Mouse (Mus musculus): ENCODE data around the gene Ano6.

The Ano6 gene

DNA sequence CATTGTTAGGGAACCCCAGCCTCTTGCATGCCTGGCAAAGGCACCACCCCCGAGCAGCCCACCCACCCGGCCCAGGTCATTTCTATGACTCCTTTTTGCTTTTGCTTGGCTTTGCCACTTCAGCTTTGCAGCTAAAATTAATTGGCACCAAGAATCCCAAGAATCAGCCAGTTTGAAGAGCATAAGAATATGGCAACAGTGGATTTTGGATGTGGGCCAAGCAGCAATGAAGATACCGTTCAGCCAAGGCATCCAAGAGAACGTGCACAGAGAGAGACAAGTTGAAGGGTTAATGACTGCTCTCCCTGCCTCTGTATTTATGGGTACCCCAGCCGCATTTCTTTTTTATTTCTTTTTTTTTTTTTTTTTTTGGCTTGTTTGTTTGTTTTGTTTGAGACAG is 5.4 kb downstream of the Ano6 start:
- no peak for DNase-seq (ENCODE audit: extremely low read depth, low read depth)

DNA sequence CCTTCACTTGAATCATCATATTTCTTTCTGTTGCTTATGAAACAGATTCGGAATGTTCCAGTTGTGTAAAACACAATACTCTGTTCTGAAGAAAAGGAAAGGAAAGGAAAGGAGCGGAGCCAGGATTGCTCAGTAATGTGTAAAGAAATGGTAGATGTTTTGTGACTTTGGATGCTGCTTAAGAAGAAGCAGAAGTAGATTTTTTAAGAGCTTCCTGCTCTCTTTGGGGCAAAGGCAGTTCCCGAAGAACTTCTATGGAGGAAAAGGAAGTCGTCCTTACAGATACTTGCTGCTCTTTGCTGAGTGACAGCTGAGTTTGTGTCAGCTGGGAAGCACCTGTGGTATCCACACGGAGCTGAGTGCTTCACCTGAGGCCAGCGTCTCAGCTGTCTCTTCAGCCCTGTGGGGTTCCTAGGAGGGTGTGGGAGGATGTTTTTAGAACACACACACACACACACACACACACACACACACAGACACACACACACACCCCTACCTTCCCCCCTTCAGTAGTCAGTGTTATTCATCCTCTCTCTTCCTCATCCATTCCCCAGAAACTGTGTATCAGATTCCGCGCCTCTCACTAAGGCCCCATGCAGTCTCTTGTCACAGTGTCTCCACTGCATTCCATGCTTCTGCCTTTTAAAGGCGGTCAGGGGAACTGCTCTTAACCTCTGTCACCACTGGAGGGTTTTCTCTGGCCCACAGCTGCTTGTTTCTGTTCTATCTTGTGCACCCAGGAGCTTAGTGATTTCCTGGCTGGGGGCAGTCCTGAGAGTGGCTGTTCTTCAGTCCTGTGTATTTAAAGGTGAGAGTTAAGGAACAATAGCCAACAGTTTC is 6.7 kb downstream of the Ano6 start:
- peak; percentile 74 for DNase-seq (ENCODE audit: extremely low read depth, low read depth)

DNA sequence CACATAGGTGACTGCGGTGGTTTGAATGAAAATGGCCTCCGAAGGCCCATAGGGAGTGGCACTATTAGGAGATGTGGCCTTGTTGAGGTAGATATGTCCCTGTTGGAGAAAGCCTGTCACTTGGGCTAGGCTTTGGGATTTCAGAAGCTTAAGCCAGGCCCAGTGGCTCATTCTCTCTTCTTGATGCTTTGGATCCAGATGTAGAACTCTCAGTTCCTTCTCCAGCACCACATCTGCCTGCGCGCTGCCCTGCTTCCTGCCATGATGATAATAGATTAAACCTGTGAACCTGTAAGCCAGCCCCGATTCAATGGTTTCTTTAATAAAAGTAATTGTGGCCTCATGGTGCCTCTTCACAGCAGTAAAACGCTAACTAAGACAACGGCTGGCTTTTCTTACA is 7.6 kb downstream of the Ano6 start:
- DNase-seq (ENCODE audit: extremely low read depth, low read depth) = no peak

DNA sequence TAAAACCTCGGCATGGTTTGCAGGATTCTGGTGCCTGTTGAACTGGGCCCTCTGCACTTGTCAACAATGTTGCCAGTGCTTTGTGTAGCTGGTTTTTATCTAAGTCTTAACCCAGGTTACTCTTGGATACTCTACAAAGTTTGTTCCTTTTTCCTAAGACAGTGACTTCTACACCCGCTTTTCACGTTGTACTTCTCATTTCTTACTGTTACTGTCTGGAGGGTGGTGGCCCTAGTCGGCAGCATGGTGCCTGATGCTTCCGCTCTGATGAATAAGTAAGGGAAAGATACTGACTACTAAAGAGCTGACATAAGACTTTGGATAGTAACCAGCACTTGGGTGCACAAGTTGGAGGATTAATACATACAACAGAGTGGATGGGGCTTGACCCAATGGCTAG is 9.0 kb downstream of the Ano6 start:
- peak; percentile 94 for DNase-seq (ENCODE audit: extremely low read depth, low read depth)

DNA sequence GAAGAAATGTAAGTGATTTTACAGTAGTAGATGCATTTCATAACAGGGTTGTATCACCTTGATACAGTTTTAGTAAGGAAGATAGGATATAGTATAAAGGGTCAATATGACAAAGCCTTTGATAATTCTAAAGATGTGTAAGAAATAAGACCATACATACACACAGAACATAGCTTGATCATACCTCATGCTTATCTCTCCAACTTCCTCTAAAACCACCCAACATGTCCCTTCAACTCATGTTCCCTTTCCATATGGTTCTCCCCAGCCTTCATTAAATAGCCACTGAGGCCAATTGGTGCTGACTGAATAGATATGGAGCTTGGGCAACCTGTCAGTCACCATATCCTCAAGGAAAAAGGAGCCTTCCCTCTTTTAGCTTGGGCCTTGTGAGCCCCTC is 9.4 kb downstream of the Ano6 start:
- peak; percentile 64 for DNase-seq (ENCODE audit: extremely low read depth, low read depth)

DNA sequence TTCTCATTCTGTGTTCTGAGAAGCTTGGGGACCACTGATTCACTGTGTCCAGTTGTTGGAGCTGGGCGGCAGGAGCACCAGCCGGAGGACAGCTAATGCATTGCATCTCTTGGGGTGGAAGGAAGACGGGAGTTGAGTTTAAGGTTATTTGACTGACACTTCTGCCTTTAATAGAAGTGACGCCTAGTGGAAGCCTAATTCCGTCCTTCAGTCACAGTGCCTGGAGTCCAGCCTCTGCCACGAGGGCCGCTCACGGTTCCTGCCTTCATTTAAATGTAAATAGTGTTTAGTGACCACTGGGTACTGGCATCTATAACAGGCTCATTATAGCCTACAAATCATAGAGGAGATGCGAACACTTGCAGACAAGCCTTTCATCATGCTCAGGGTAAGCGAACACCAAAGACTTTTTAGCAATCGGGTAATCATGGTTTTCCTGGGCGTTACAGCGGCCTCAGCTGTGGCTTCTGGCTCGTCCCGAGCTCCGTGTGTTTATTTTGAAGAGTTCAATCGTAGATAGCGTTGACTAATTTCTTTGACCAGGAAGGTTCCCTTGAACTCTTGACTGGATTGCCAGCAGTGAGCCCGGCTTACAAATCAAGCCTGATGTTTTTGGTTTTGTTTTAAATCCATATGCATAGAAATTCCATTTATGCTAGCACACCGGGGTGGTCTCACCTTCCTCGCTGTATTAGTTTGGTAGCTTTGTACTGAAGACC is 10.8 kb downstream of the Ano6 start:
- DNase-seq (ENCODE audit: extremely low read depth, low read depth) = no peak

DNA sequence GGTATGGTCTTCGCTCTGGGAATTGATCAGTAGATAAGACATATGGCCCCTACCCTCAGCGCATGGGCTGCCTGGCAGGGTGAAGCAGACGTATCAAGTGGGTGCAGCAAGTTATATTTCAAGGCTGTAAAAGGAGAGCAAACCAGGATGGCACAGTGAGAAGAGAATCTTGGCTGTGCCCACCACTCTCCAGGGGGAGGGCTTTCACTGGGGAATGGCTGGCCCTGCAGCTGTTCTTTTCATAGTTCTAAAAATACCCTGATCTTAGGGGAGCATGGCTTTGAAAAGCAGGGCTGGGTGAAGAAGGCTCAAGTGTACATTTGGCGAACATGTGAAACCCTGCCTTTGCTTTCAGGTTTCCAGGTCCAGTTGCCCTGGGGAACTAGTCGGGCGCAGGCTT is 11.5 kb downstream of the Ano6 start:
- DNase-seq (ENCODE audit: extremely low read depth, low read depth) = no peak

DNA sequence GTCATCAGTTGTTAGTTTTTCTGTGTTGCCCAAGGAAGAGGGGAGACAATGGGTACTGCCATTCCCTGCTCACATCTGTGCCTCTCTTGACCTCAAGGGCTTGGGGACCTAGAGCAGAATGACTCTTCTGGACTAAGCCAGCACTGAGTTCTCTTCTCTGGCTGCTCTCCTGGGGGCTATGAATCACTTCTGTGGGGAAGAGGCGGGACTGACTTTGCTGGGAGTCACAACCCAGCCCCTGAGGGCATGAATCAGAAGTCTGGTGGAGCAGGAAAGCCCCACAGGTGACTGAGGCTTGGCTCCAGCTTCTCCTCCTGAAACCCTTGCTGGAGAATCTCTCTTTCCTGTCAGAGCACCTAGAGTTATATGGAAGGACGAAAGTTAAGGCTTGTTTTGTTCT is 12.1 kb downstream of the Ano6 start:
- DNase-seq (ENCODE audit: extremely low read depth, low read depth) = no peak

DNA sequence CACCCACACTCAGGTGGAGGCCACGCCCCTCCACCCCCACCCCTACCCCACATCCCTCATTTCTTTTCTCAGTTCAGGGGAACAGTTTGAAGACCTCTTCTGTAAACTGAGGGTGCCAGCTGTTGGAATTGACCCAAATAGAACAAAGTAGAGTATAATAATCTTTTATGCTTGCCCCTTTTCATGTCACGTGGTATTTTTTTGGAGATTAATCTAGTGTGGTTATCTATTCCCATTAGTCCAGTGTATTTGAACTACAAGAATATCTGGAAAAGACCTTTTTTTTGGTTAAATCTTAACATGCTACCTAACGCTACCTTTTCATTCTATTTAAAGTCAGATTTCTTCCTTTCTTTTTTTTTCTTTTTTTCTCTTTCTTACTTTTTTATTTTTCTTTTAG is 12.8 kb downstream of the Ano6 start:
- DNase-seq (ENCODE audit: extremely low read depth, low read depth) = no peak

DNA sequence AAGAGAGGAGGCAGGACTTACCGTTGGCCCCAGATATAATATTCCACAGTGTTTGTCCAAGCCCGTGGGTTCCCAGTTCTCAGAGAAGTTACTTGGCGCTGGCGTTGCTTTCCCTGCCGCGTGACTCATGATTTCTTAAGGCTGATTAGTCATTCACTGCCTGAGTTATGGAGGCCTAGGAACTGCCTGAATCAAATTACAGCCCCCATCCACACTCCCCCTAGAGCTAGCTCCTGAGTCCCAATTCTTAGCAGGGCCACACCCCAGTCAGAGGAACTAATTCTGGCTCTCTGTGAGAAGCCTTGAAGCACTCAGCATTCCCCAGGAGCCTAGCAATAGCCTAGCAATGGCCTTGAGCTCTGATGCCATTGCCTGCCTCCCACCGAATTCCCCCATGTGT is 13.6 kb downstream of the Ano6 start:
- DNase-seq (ENCODE audit: extremely low read depth, low read depth) = no peak

DNA sequence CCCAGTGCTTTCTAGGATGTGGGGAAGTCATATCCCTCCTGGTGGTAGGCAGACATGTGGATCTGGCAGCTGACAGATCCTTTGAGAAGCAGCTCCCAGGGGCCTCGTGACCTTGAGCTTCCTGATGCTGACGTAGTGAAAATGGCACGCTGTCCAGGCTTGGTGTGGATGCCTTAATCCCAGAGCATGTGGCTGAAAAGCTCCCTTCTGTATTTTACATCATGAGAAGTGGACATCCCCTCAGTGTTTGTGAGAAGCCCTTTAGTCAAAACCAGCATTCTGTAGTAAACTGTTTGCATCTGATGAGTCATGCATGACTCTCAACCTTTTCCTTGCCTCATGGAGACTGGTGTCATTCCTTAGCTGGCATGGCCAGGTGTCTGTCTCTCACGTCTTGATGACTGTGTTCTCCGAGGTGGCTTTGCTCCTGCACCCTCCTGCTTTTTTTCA is 14.4 kb downstream of the Ano6 start:
- DNase-seq (ENCODE audit: extremely low read depth, low read depth) = no peak

DNA sequence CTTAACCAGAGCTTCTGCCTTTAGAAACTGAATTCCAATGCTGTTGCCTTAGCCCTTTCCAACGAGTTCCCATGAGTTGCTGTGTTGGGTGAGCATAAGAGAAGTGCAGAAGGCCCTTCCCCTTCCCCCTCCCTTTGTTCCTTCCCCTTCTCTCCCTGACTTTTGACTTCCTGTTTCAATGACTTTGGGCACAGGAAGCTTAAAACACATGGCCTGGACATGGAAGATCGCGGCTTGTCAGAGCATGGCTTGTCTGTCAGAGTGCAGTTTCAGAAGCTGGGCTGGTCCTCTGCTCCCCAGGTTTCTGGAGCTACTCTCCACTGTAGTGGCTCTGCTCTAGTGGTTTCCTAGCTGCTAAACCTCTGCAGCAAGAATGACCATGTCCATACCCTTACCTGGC is 17.3 kb downstream of the Ano6 start:
- DNase-seq (ENCODE audit: extremely low read depth, low read depth) = peak; percentile 59

DNA sequence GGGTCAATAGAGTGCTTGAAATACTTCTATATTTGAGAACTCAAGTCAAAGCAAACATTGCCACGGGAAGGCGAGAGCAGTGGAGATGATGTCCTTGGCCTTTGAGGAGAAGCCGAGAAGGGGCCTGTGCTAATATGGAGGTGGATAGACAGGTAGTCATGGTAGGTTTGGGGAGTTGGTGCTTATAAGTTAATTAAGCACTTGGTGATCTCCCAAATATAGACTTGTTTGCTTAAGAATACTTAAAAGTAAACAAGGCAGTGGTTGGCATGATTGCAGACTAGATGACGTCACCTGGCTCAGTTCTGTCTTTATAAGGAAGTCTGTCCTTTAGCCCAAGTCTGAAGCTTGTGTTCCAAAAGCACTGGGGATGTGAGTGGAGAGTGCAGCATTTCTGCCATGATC is 19.7 kb downstream of the Ano6 start:
- no peak for DNase-seq (ENCODE audit: extremely low read depth, low read depth)

DNA sequence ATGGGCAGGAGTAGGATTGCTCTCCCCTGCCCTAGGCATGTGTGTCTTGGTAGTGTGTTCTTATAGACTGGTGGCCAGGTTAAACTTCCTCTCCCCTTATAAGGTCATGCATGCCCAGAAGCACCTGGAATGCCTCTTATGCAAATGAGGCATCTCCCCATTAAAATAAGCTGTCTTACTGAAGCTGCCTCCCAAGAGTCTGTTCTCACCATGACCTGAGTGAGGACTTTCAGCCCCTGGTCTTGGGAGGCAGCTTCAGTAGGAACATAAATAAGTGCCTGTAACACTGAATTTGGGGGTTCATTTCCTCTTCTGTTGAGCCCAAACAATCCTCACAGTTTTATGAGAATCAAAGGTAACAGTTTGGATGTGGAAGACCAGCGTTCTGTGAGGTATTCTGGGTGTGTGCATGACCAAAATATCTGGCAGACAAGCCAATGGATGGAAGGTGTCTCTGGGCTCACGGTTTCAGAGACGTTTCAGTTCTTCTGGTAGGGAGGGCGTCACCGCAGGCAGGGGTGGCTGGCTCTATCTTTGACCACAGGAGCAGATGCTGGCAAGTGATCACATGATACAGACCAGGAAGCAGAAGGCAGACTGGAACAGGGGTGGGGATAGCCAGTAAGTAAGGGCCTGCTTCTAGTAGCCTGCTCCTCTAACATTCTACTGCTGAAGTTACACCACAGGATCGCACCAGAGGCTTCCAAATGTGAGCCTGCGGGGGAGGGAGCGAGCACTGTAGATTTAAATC is 22.4 kb downstream of the Ano6 start:
- DNase-seq (ENCODE audit: extremely low read depth, low read depth) = no peak

DNA sequence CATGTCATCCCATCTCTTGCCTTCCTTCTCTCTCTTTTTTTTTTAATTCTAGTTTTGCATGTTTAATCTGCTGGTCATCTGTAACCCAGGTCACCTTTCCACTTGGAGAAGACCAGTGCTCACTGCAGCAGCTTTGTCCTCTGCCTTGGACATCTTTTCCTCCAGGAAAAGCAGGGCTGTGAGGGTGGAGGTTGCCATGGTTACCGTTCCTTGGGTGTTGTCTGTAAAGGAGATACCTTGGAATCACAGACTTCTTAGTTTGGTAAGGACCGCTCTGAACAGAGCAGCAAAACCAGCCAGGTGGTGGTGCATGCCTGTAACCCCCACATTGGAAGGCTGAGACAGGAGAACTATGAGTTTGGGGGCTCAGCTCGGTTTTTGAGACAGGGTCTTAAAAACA is 26.9 kb downstream of the Ano6 start:
- DNase-seq (ENCODE audit: extremely low read depth, low read depth) = no peak

DNA sequence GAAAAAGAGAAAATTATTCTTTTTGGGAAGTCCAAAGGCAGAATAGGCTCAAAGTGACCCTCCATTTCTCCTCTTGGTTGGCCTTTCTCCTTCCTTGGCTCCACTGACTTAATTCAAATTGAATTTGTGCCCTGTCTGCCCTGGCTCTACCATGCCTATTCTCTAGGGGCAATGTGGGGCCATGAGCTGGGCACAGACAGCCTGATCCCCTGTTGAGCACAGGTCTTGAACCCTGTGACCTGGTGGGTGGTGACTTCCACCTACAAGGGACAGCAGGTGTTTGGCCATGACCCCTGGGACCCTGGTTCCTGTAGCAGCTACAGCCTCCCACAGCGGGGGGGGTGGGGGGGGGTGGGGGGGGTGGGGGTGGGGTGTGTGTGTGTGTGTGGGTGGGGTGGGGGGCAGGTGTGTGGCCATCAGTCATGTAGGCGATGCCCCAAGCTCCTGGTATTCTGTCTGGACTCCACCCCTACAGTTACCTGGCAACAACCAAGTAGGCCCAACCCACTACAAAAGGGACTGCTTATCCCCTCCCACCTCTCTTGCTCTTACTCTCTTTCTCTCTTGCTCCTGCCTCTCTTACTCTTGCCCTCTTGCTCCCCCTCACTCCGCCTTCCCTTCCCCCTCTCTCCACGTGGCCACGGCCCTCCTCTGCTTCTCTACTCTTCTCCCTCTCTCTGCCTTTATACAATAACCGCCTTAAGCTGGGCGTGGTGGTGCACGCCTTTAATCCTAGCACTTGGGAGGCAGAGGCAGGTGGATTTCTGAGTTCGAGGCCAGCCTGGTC is 28.8 kb downstream of the Ano6 start:
- no peak for DNase-seq (ENCODE audit: extremely low read depth, low read depth)

DNA sequence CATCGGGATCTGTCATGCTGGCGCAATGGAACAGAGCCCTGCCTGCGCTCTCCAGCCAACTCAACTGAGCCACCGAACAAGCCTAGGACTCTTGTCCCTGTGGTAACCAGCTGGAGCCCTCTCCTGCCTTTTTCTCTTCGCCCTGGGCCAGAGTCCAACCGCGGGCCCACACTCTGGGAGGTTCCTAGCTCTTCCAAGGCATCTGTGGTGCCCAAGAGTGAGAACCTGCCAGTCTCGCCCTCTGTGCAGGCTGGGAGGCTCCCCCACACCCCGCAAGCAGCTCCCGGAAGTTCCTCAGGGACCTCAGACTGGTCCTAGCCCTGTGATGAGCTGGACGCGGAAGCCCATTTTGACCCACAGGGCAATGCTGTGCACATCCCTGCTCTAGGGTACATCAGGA is 29.5 kb downstream of the Ano6 start:
- DNase-seq (ENCODE audit: extremely low read depth, low read depth) = no peak

DNA sequence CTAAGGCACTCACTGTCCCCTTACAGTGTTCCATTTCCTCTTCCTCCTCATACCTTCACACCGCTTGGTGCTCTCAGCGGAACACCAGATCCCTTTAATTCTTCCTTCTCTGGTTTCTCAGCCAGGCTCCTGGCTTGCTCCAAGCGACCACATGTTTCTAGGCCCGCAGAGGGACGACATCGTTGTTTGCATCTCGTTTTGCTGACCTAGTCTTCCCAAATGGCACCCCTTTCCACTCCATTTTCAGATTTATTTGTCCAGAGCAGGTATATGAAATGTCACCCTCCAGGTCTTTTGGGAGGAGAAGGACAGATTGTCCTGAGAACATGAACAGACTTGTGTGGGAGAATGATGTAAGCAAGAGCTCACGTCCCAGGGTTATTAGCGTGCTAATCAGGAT is 30.0 kb downstream of the Ano6 start:
- DNase-seq (ENCODE audit: extremely low read depth, low read depth) = no peak

DNA sequence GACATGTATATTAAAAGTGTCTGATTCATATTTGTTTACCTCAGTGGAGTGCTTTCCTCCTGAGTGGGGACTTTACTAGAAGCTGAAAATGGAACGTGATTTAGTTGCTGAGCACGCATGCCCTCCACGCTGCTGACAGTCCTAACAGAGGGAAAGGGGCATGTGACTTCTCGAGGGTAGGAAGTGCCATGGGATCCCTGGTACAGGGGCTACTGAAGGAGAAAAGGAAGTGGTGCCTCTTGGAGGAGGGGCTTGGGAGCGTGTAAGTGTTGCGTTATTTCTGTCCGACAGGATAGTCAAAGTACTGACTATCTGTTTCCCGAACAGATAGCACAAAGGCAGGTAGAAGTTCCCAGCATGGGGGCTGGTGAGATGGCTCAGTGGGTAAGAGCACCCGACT is 31.5 kb downstream of the Ano6 start:
- no peak for DNase-seq (ENCODE audit: extremely low read depth, low read depth)

DNA sequence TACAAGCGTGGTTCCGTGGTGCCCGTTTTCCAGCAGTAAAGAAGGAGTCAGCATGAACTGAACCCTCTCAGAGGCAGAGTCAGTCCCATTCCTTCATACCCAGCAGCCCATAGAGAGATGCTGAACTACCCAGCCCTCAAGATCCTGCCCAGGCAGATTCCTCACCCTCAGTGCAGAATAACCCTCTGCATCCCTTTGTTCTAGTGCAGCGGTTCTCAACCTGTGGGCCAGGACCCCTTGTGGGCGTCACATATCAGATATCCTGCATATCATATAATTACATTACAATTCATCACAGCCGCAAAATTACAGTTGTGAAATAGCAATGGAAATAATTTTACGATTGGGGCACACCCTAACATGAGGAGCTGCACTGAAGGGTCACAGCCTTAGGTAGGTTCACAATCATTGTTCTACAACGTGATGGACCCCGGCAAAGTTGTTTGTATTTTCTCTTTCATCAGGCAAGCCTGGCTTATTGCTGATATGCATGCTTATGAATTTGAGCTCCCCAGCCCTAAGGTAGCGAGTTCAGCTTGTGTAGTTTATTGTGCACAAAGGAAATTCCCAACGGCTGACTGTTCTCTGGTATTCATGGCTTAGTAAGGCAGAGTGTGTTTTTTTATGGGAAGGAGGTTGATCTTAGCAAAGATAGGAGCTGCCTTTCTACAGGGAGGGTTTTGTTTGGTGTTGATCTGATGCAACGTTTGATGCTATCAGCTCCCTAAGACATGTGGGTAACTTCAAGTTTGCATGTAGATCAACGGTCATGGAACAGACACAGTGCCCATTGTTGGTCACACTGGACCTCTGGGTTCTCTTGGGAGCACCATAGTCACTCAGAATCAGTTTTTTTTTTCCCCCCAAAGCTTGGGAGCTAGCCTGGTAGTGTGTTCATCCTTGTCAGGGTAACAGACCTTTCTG is 33.0 kb downstream of the Ano6 start:
- DNase-seq (ENCODE audit: extremely low read depth, low read depth) = no peak

Measured in MEL-GATA-1-ER (cell line).